Mouse (Mus musculus) kidney, postnatal 4 days (tissue): ENCODE data around the gene Aadacl2.

ENCODE experiments used
- DNase-seq, 2 experiments: peaks; one replicate each; pipeline ENCODE4 v3.0.0; 2021; ENCODE audit warnings: mixed read lengths in 2 of 2

Gene Aadacl2

DNA sequence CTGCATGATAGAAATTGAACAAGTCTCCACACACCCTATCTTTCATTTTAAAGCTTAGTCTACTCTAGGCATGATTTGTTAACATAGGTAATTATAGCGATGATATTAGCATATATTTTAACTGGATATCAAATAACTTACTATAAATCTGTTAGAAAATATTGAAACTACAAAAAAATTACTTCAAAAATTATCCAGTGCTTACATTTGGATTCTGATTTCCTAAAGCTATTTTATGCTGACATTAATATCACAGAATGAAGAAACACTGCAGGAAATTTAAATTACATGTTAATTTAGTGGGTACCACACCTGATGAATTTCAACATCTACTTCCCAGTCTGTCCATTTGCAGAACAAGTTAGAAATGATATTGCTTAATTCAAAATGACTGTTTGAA, at the start of gene Aadacl2:
TSS of gene Aadacl2 (plus strand) at position 301 of the 400 bp plus-strand sequence.
- DNase-seq: no peak

DNA sequence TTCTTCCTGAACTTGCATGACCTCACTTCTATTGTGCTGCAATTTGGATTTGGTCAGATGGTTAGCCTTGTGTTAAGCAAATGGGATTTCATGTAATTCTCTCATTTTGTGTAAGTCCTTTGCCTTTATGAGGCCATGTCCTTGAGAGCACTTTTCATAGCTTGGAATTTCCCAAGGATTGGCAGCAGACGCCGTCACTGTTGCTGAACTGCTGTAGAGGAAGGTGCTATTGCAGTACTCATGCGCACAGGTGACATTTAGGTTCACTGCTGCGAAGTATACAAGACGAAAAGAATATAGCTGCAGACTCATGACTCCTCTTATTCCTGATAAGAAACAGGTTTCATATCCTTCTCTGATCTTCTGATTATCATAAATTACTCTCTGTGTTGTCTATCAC, 35.7 kb upstream of the Aadacl2 start:
- no peak for DNase-seq

DNA sequence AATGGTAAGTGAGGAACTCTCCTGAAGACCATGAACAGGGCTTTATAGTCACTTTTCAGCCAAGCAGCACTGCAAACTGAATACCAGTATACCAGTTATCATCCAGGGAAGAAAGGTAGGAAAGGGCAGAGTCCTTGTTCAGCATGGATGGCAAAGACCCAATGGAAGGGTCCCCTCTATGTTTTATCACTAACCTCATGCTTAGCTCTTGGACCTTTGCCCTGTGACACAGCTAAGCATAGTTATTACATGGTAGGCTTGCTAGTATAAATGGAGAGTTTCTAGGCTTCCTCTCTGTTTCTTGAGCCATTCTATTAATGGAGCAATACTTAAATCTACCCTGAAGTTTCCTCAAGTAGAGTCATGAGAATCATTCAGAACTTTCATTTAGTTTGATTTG, 32.0 kb upstream of the Aadacl2 start:
- no peak for DNase-seq

DNA sequence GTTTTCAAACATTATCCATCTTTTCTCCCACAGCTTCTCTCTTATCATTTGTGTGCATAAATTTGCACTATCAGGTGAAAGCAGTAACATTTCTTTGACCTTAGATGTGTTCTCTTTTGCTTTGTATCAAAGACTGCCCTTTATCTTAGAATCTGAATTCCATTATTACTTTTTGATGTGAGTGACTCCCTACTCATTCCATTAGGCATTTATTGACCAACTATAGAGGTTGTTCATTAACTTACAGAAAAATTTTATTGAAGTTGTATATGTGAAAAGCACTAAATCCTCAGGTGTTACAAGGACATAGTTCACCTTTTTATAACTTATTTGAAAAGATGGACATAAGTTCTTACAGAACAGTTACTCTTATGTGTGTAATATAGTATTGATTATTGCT, 2.9 kb upstream of the Aadacl2 start:
- no peak for DNase-seq

DNA sequence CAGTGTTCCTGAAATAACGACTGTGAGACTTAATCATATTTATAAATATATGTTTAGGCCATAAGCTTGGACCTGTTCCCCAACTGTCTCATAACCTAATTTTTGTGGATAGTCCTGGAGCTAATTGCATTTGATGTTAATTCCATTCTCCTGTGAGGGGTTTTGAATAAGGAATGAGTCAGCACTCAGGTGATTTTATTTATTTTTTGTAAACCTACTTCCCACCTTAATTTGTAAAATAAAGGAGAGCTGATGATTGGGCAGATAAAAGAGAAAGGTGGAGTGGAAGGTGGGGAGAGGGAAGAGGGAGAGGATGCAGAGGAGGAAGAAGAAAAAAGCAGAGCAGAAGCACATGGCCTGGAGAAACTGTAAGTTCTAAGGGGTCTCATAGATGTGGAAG, 18.9 kb downstream of the Aadacl2 start, which contains the start of gene Aadac:
TSS of gene Aadac (plus strand) at position 301 of the 400 bp plus-strand sequence.
- DNase-seq: no peak

DNA sequence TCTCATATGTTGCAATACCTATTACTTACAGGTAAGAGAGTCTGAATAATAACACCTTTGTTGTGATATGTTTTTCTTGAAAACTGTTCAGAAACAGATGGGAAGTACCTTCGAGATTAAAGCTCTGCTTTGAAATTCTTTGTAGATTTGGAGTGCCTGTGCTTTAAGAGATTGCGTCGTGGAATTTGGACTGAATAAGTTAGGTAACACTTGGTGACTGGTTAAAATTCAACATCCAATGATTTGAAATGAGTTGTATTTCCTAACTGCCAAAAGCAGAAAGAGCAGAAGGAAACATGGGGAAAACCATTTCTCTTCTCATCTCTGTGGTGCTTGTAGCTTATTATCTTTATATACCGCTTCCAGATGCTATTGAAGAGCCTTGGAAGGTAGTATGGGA, 25.0 kb downstream of the Aadacl2 start:
- no peak for DNase-seq

DNA sequence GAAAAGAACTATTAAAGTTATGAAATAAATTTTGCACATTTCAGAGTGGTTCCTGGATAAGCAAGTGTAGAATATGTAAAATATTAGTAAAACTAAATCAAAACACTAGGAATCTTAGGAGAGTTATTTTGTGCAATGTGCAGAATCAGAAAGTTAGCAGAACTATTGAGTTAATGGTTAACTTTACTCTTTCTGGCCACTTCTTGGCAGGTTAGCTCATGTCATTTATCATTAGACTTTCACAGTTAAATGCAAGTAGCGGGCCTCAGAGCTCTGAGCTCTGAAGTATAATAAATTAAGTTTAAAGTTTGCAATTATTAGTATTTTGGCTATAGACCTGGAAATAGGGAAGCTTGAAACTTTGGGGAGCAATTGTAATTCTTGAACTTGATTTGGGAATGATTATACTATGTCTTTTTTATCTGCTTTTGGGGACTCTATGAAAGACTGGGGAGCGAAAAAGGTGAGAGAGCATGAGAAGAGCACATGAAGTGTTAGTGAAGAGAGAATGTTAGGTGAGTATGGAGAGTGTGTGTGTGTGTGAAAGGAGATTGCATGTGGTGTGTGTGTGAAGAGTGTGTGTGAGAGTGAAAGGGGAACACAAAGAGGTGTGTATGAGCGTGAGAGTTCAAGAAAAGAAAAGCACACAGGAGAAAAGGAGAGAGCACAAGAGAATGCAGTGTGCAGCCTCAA, 39.8 kb downstream of the Aadacl2 start:
- DNase-seq: no peak

DNA sequence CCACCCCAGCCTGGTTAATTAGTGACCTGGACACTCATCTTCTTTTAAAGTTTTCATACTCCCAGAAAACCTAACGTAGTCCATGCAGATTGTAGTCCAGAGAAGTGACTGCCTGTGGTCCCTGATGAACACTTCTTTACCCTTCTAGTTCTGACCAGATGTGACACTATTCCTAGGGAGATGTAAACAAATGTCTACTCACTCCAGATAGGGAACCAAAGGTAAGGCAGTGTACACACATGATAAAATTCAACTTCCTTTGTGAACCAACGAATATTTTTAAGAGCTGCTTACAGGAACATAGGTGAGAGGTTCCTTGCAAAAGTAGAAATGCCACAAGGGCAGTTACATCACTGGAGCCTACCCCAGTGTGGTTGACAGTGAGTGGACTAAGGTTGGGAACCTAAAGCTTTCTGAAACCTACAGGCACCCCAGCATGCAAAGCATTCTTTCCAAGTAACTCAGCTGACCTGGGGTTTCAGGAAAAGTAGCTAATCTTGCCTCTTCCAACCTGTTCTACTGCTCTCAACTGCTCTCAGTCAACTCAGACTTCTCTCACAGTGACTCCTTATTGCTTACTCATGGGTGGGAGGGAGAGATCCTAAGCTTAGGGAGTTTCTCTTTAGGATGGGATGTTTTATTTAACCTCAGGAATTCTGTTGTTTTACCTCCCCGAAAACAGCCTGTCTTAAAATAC, 46.8 kb downstream of the Aadacl2 start:
- no peak for DNase-seq

DNA sequence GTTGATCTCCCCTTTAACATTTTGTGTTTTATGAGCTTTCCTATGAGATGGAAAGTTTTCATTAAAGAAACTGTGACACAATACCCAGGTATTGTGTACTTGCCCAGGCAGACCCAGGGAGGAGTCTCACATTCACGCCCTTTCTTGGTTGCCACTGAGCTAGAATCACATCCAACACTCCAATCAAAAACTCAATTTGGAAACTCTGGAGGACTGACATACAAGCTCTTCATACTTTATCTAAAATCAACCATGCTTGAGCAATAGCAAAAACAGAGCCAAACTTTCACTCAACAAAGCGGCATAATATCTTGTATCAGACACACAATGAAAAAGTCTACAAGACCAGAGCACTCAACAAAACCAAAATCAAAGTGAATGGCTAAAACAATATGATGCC, 47.4 kb downstream of the Aadacl2 start:
- DNase-seq: no peak

DNA sequence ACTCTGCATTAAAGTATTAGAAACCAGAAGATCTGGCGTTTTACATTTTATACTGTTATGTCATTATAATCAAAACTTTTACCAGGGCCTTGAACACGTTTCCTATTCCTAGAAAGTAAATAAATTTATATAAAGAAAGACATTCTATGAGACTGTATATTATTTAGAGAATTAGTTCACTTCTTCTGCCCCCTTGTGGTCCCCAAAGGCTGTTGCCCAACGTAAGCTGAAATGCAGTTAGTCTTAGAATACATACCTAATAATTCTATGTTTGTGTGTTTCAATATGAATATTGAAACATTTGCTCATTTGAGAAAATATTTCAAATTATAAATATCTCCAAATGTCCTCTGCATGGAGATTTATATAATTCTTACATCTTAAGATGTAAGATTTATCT, 49.9 kb downstream of the Aadacl2 start:
- peak; percentile 16 to 19 for DNase-seq

DNA sequence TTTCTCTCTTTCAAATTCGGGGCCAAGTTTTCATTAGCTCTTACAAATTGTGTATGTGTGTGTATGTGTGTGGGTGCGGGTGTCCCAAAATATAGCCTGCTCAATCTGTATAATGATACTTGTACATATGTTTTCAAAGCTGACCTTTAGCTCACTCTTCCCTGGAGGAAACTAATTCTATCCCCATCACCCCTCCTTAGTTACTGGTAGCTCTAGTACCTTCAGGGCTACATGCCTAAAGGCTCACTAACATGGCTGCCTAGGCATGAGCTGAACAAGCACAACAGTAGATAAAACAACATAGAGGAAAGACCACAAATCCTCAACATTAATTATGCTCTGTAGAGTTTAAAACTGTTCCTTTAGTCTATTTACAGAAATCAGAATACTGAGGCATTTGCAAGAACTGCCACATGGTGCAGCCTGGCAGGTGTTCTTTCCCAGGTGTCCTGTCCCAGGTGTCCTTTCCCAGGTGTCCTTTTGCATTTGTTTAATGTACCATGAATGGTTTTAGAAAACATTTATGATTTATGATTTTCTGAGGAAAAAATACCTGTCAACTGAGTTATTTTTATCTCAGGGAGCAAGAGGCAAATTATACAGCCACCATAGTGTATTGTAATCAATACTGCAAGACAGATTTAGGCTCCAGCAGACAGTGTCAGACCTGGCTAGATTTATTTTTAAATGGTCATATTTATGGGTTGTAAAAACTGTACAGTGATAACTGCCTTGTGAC, 50.7 kb downstream of the Aadacl2 start:
- no peak for DNase-seq

DNA sequence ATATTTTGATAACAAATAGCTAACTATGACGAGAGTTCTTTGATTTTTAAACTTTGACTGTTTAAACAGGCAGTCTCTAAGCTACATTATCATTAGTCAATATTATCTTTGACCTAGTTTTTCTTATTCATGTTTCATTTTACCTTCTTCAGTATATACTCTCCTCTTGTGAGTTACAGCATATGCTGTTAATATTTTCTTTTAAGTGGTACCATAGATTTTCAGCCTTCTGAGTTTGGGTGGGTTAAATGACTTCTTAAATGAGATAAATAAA, 51.2 kb downstream of the Aadacl2 start:
- no peak for DNase-seq
